Mouse (Mus musculus): Measurements from ENCODE around the gene Snx3.

Gene Snx3

GRCm38 (mm10) chr10:42510141-42510540 is 8.3 kb downstream of the Snx3 start:
- no peak for DNase-seq

- DNase-seq: no peak
Measured at GRCm38 (mm10) chr10:42511184-42512135, 9.6 kb downstream of the Snx3 start.

- no peak for DNase-seq
Measured at GRCm38 (mm10) chr10:42514125-42514524, 12.3 kb downstream of the Snx3 start.

DNA sequence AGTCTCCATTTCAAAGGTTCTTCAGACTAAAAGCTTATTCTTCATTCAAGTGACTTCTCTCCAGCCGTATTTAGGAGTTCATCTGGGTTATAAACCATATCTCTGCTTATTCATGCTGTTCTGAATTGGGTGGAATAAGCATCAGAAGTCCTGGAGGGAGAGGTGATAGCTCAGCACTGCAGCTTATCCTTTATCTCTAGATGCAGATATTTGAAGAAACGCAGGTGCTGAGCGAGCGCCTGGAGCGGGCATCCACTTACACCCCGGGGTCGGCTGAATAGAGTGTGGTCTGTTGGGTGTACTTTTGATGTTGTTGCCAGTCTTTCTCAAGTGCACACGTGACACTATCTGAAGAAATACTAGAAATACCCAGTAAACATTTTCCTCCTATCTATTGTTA is 16.5 kb downstream of the Snx3 start:
- DNase-seq: no peak

DNA sequence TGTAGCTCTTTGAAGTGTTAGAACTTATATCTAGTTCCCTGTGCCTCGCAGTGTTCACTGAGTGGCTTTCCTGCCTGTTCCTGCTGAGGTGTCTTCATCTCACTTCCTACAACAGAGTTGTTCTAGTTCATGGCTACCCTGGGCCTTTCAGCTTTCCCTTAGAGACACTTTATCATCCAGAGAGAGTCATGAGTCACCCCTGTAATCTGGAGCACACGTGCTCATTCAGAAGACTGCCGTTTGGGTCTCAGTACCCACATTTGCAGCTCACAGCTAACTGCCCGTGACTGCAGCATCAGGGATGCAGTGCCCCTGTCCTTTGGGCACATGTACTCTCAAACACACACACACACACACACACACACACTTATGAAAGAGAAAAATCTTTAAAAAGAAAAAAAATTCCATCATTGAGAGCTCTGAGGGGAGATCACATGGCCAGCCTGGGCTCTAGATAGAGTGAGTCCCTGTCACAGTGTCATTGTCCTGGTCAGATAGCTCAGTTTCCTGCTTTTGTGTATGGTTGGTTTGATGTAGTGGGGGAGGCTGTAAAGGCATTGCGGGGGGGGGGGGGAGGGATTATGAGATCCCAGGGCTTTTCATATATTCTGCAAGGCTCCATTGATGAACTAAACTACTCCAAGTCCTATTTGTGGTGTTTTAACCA is 19.6 kb downstream of the Snx3 start:
- DNase-seq: no peak

- no peak for DNase-seq
Measured at GRCm38 (mm10) chr10:42522912-42523311, 21.1 kb downstream of the Snx3 start.

GRCm38 (mm10) chr10:42523556-42524162 is 21.8 kb downstream of the Snx3 start:
- no peak for DNase-seq

- DNase-seq: no peak
Measured at GRCm38 (mm10) chr10:42525682-42526081, 23.9 kb downstream of the Snx3 start.

DNA sequence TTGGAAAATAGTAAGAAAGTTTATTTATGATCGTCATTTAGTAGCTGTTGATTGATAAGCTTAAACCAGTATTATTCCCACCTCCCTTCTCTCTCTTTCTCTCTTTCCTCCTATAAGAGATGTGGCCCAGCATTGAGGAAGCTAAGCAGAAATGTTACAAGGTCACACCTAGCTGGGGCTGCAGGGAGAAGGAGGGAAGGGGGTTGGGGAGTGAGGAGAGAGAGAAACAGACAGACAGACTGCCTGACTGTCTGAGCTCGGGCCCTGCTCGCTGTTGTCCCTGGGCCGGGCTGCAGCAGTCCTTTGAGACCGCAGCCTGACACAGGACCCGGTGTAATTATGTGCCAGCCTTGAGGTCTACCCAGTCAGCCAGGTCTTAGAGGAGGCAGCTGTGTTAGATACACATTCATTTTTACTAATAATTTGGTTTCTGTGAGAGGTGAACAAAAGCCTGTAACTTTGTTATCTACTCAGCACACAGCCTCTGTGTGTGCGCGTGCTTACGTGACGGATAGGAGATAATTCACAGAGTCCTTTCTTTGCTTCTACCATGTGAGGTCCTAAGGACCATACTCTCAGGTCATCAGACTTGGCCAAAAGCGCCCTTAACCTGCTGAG is 32.1 kb downstream of the Snx3 start:
- no peak for DNase-seq

DNA sequence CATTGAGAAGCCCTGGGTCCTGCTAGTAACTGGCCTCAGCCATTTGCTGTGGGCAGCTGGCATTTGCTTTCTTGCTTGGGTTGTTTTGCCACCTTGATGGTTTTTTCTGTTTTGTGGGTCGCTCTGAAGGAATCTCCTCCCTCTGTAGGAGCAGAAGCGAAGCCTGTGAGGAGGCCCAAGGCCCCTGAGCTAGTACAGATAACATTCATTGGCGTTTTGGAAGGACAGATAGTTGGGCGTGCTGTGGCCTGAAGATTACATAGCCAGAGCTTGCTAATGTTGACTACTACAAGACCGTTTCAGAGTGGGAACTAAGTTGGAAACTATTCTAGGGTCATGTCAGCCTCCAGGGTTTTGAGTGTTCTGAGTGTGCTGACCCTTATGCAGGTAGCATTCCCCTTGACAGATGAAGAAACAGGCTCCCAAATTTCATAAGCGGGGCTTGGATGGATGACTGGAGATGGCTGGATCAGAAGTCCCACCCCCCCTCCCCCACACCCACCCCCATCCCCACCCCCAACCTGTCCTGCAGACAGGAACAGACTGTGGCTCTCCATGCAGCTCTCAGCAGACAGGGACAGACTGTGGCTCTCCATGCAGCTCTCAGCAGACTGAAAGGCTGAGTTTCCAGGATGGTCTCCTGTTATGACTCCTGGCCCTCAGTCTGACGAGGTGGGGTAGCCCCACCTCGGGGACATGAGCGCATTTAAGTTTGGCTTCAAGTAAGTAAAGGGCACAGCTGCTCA is 35.9 kb downstream of the Snx3 start:
- DNase-seq: no peak

GRCm38 (mm10) chr10:42545707-42546503 is 44.1 kb downstream of the Snx3 start:
- no peak for DNase-seq

GRCm38 (mm10) chr10:42546507-42546906 is 44.7 kb downstream of the Snx3 start:
- no peak for DNase-seq

- DNase-seq: no peak
Measured at GRCm38 (mm10) chr10:42559581-42560200, 57.9 kb downstream of the Snx3 start.

GRCm38 (mm10) chr10:42562272-42562671 is 60.4 kb downstream of the Snx3 start:
- no peak for DNase-seq

DNA sequence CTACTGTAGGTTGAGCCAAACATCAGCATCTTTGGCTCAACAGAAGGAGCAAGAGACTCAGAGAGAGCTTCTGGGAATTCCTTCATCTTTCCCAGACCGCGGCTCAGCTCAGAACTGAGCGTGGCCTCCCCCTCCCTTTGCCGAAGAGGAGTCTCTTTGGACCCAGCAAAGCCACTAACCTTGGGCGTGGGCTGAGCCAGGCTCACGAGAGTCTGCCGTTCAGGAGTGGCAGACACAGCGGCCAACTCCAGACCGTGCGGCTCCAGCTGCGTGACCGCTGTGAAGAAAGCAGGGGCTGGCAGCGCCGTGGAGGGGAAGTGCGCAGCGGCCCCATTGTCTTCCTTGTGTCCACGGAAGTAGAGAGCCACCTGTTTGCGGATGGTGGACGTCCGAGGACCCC is 70.7 kb downstream of the Snx3 start:
- no peak for DNase-seq

DNA sequence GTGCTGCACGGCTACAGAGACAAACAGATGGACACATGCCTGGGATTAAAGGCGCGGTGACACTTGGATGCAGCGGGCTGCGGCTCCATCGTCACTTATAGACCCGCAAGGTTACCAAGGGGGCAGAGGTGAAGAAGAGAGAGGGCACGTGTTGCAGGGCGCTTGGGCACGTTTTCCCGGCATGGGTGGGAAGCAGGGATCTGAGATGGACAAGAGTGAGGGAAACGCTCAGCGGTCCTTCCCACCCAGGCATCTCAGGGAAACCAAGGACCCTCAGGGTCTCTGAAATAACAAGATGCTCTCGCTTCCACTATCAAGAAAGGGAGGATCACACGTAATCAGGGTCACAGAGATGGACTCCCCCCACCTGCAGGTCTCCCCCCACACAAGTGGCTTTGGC is 71.1 kb downstream of the Snx3 start:
- DNase-seq: no peak

DNA sequence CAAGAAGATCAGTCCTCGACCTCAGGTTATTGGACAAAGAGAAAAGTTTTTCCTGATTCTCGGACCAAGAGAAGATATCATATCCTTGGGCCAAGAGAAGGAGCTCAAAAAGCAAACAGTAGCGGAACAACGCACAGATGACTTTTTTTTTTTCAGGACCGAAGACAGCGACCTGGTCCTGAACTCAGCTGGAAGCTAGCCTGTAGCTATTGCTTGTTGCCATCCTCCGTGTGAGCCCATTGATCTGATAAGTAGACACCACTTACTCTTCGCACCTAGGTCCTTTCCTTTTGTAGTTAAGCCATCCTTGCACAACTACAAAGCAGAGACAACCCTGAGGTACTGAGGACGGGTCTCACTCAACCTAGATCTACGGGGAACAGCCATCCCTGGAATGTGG is 72.8 kb downstream of the Snx3 start:
- no peak for DNase-seq

DNA sequence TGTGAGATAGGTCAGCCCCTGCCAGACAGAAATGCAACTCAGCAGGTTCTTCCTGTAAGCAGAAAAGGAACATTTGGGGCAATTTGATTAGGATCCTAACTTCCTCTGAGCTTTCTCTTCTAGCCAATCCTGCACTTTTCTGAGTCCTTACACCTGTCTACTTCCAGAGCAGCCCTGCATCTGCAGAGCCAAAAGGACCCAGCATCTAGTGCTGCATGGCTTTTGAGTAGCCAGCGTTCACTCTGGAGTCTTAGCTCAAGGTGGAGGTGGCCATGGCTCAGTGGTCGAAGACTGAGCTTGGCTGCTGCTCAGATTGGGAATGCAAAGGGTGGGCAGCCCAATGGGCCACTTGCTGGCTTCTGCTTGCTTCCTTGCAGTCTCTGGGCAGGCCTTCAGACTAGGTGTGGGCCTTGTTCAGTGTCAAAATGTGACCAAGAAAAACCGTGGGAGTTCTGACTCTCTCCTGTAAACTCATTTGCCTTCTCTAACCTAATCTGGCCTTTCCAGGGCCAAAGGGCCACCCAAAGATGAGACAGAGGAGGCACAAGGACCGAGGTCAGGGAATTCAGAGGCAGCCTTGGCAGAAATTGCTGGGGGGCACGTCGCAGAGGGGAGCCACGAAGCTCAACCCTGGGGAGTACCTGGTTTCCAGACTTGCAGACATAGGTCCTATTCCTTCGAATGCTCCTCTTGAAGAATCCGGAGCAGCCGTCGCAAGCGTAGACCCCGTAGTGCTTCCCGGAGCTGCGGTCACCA is 75.9 kb downstream of the Snx3 start:
- no peak for DNase-seq

DNA sequence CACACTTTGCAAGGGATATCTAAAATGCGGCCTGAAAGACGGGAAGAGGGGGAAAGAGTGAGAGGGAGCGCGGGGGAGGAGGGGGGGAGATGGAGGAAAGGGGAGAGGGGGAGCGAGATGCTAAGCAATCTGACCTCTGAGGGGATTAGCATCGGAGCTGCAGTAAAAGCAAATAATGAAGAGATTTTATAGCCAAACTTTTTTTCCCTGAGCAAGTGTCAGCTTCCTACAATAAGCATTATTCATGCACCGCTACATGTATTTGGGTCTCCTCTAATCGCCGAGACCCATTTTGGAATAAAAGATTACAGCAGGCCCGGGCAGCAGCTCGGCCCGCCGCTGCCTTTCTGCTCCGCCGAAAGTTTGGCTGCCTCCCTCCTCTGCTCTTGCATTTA is 76.4 kb downstream of the Snx3 start:
- DNase-seq: no peak

- DNase-seq: no peak
Measured at GRCm38 (mm10) chr10:42578698-42579474, 77.1 kb downstream of the Snx3 start.

All from spleen, adult 18-20 months (tissue).